Mouse (Mus musculus): ENCODE data around the gene Gzma.

The Gzma gene

GRCm38 (mm10) chr13:113100879-113101278 is at the start of gene Gzma:
Gene Gzma (minus strand): TSS chr13:113100981.
- no peak for DNase-seq (ENCODE audit: low spot score)

DNA sequence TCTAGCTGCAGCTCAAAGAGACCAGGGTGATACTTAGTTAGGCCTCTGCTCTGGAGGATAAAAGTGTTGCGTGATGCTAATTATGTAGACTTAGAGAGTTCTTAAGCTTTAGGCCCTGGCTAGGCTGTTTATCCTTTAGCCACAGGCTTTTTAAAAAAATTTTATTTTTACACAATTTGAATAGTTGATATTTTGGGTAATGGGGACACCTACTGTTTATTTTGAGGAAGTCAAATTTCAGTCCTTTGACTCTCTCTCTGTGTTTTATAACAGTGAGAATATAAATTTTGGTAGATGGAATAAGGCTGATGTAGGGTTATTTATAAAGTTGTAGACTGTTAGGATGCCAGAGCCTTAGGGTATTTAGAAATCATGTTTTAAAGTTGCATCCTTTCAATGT is 38.8 kb upstream of the Gzma start:
- DNase-seq (ENCODE audit: low spot score) = no peak

- no peak for DNase-seq (ENCODE audit: low spot score)
These were observed 29.2 kb upstream of the Gzma start for GRCm38 (mm10) chr13:113129974-113130373.

DNA sequence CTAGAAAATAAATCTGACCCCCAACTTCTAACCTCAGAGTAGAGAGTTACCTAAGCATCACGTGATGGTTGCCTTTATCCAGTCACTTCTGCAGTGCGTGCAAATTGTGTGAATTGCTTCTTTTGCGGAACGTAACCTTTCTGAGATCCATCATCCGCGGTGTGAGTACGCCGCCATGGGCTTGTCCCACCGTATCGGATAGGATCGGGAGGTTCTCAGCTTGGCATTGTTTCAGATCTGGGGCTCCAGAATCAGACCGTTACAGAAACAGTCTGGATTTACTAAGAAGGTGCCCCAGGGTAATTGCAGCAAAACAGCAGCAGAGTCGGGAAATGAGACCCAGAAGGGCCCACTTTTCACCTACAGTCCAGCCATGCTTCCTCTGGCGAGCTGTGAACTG is 20.5 kb upstream of the Gzma start:
- DNase-seq (ENCODE audit: low spot score) = no peak

DNA sequence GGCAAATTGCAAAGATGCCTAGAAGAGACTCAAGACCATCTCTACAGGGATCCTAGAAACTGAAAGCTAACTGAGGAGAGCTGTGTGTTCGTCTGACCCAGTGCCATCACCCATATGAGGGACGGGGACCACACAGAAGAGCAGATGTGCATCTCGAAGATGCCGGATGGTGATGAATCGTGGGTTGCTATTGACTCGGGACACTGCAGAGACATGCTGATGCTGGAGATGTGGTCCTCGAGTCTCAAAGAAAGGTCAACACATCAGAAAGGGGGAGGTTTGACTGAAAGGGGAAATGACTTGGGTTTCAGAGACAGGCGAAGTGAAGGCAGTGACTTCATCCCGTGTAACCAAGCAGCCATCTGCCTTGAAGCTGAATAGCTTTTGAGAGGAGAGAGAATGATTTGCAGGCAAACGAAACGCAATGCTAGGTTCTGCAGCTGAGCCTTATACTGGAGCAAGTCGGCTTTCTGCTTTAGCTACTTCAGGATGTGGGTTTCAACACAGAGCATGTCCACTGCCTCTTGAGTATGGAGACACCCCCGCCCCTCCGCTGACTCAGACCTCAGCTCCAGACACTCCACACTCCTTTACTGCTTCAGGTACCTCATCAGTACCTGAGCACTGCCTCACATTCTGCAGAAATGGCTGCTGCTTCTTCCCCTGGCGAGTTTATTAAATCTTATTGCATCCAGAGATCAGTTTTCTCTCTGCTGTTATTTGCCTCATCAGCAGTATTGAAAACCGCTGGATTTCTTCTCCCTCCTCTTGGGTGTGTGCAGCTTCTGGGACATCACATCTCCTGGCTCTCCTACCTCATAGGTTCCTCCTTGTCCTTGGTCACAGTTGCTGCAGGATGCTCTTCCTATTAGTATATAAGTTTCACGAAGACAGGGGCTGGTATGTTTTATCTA is 19.8 kb upstream of the Gzma start:
- no peak for DNase-seq (ENCODE audit: low spot score)

GRCm38 (mm10) chr13:113118977-113119376 is 18.2 kb upstream of the Gzma start:
- no peak for DNase-seq (ENCODE audit: low spot score)

DNA sequence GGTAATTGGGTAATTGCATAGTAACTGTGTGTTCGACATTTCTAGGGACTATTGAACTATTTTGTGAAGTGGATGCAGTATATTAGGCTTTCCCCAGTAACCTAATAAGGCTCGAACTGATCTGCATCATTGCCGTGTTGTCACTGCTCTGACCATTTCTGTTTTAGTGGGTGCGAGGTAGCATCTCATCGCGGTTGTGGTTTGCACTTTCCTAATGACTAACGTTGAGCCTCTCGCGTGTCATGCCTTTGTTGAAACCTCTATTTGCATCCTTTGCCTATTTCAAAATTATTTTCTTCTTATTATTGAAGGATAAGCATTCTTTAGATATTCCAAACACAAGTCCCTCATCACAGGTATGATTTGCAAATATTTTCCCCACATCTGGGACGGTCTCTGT is 4.0 kb upstream of the Gzma start:
- DNase-seq (ENCODE audit: low spot score) = no peak

DNA sequence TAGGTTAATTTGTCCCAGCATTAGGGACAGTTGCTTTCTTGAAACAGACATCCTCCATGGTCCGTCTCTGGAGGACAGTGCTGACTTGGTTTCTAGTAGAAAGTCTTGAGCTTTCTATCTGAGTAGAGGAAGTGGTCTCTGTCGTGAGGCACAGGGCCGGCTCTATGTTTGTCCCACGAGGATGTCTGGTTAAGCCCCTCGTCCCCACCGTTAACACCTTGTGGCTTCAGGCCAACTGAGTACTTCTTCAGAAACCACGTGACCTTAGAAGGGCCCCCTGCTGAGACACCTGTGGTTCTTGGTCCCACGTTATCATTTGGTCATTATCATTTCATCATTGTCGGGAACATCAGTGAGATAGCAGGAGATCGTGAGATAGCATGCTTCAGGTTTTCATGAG is 1.0 kb upstream of the Gzma start:
- DNase-seq (ENCODE audit: low spot score) = no peak

DNA sequence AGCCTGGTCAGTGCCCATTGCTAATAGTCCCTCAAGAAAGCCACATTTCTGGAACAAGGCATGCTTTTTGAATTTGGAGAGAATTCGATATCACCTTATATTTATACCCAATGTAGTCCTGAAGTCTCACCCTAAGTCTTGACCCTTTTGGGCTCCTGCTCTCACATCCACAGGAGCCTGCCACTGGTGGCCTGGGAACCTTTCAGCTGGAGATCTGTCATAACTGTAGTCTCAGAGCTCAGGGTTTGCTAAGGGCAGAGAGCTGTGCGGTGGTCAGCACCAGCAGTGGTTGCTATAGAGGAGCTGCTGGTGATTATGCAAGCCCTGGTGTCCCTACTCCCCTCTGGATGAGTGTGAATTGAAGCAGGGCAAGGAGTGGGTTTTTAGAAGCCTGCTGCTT is 2.4 kb downstream of the Gzma start:
- DNase-seq (ENCODE audit: low spot score) = no peak

DNA sequence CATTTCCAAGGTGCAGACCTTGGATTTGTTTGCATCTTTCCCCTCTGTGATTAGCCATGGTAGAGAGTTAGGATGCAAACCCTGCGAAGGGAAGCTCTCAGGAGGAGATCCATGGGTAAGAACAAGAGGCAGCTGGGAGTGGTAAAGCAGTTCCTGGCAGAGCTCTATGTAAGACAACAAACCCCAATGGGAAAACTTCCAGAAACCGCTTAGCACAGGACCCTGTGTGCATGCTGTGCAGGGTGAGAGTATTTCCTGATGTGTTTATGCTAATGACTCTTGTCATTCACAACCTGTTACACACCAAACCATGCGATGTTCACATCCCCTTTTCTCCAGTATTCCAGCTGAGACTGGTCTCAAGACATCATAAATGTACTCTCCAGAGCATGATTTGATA is 3.8 kb downstream of the Gzma start:
- DNase-seq (ENCODE audit: low spot score) = no peak

GRCm38 (mm10) chr13:113094618-113095017 is 6.2 kb downstream of the Gzma start:
- no peak for DNase-seq (ENCODE audit: low spot score)

GRCm38 (mm10) chr13:113090489-113090888 is 10.3 kb downstream of the Gzma start:
- no peak for DNase-seq (ENCODE audit: low spot score)

GRCm38 (mm10) chr13:113087226-113088017 is 13.4 kb downstream of the Gzma start:
- DNase-seq (ENCODE audit: low spot score) = no peak

DNA sequence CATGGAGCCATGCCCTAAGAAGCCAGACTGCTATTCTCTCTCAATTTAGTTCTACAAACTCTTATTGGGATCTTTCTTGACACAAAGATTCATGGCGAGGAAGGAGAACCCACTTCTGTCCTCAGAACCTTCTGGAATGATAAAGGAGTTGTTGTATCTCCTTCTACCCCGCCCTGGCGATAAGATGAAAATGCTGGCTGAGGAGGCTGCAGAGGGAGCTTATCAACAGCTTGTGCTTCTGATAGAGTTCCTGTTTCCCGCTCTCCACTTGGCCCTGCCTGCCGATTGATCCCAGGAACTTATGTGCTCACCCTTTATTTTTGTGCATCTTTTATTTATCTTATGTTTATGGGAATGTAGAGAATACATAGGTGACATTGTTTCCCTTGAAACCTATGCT is 16.0 kb downstream of the Gzma start:
- DNase-seq (ENCODE audit: low spot score) = no peak

DNA sequence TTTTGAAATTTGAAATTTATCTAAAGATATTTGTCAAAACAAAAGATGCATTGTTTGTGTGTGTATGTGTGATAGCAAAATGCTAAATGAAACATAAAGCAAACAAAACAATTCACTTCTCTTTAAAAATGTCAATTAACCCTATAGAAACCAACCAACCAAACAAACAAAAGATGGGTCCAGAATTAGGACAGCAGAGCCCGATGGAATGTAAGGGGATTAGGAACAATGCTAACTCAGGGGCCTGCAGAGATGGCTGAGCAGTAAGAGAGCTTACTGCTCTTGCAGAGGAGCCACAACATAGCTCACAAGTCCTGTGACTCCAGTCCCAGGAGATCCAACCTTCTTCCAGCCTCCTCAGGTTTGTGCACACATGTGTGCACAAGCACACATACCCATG is 18.7 kb downstream of the Gzma start:
- DNase-seq (ENCODE audit: low spot score) = no peak

- DNase-seq (ENCODE audit: low spot score) = no peak
These were observed 21.8 kb downstream of the Gzma start for GRCm38 (mm10) chr13:113079021-113079420.

- no peak for DNase-seq (ENCODE audit: low spot score)
These were observed 36.2 kb downstream of the Gzma start for GRCm38 (mm10) chr13:113064542-113064941.

DNA sequence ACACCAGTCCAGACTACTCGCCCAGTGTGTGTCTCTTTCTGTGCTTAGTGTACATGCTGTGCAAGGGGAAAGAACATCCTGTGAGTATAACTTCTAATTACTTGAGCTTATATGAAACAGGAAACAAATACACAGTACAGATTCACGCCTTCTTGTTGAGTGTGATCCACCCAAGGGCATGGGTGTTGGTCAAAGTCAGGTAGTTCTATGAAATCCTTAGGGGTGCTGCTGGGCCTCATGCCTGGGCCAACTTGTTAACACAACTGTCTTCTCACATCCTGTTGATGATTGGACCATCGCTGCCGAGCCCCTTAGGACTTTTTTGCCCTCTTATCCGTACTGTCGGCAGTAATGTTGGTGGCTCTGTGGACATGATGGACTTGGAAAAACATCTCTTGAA is 39.0 kb downstream of the Gzma start:
- no peak for DNase-seq (ENCODE audit: low spot score)

- no peak for DNase-seq (ENCODE audit: low spot score)
These were observed 45.0 kb downstream of the Gzma start for GRCm38 (mm10) chr13:113055826-113056225.

GRCm38 (mm10) chr13:113054230-113054629 is 46.6 kb downstream of the Gzma start:
- no peak for DNase-seq (ENCODE audit: low spot score)

- no peak for DNase-seq (ENCODE audit: low spot score)
These were observed 53.1 kb downstream of the Gzma start for GRCm38 (mm10) chr13:113047647-113048046.

- DNase-seq (ENCODE audit: low spot score) = no peak
These were observed 53.8 kb downstream of the Gzma start for GRCm38 (mm10) chr13:113047018-113047417.

DNA sequence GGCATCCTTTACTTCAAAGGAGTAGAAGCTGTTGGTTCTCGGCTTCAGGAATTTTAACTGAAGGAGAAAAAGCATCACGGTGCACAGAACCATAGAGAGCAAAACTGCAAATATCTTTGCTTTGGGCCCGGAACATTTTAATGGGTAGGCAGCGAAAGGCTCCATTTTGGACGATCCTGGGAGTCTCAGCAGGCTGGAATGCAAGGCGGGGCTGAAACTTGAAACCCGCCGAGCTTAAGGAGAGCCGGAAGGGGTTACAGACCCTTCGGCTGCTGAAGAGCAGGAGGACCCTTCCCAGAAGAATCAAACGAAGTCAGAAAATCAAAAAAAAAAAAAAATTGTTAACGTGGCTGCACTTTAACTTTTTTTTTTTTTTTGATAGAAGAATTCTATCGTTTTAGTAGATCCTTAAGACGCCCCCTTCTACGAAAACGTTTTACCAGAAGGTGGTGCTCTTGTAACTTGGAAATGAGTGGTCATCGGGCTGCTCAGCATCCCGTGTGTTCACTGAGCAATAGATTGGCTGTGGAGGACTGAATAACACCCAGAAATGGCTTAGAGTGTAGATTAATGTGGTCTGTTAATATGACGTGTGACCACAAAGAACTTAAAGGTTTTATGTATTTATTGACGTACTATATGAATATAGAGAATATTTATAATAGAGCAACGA is 54.4 kb downstream of the Gzma start, which contains the start of gene Gpx8:
Gpx8 (minus strand) TSS at position 200 of the 673 bp plus-strand sequence.
- DNase-seq (ENCODE audit: low spot score) = peak; percentile 58
